Mouse (Mus musculus): ENCODE results near the gene Vmn1r44. TPM values are rescaled to one million over a fixed set of nuclear protein-coding genes. Genes with fewer than 3 reads are reported as not detected.
"Not testable (repeated sequence)": the region's sequence is repeated elsewhere in the genome, so short reads cannot be mapped to it uniquely, and the experiment has no call there.

The Vmn1r44 gene
- polyA plus RNA-seq, 1 experiment from 2014 or later = not detected

DNA sequence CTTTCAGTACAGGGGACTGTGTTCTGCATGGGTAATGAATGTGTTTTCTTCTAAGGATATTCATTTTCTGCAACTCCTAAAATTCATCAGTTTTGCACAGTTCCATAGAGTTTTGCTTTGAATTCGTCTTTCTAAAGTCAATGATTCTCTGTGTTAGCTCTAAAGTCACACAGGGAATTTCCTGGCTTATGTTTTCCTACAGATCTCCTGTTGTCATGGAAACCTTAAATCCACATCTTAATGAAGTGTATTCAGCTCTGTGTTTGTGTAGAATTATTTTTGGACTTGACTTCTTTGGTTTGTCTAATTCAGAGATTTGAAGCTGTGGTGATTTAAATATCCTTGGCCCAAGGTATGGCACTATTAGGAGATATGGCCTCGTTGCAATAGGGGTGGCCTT is 352 bp downstream of the Vmn1r44 start:
- Histone ChIP-seq H3K4me3 (ENCODE audit: low read depth, low read length) (no peak overlapping the region), H3K9ac (ENCODE audit: low read length) (no peak overlapping the region), H3K27me3 (replicated peaks; ENCODE audit: control insufficient read depth, insufficient read depth, low read length) (no peaks in the 10 kb centered on the region), H3K4me2 (ENCODE audit: low read length) (no peak overlapping the region), H3K27ac (ENCODE audit: low read depth, low read length) (no peak overlapping the region), H3K4me1 (ENCODE audit: control insufficient read depth, insufficient read depth, low read length) (no peaks in the 10 kb centered on the region), H3K9me3 (replicated peaks; ENCODE audit: control insufficient read depth, low read length) (peaks cover 7% of the 10 kb centered on the region), H3K36me3 (ENCODE audit: control insufficient read depth, insufficient read depth, low read length) (no peaks in the 10 kb centered on the region)
- ATAC-seq = no peak
- WGBS = 53% methylated on average over 2 of the region's 2 CpGs
- no peak for DNase-seq (ENCODE audit: low spot score)

DNA sequence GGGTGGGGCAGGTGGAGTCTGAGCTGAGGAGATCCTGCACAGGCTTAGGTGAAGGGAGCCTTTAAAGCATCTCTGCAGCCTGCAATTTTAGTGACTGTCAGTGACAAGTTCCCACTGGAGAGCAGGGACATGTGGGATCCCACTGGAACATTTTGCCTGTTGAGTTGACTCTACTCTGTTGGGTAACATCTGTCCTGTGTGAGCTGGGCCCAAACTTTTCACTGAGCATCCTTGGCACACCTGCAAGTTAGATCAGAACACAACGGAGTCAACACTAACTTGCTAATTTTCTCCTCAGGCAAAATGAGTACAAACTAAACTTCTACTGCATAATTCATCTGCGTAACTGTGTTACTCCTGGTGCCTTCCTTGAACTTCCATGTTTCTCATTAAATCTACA is 57.0 kb downstream of the Vmn1r44 start, which contains the start of gene Vmn1r45:
Gene Vmn1r45 (minus strand): TSS at position 101 of the 400 bp plus-strand sequence.
- not testable (repeated sequence) for H3K27me3 ChIP-seq (replicated peaks; ENCODE audit: control insufficient read depth, insufficient read depth, low read length); H3K4me2 ChIP-seq (ENCODE audit: low read length); H3K9ac ChIP-seq (ENCODE audit: low read length); H3K27ac ChIP-seq (ENCODE audit: low read depth, low read length); ATAC-seq; H3K4me3 ChIP-seq (ENCODE audit: low read depth, low read length); H3K9me3 ChIP-seq (replicated peaks; ENCODE audit: control insufficient read depth, low read length); H3K36me3 ChIP-seq (ENCODE audit: control insufficient read depth, insufficient read depth, low read length); DNase-seq (ENCODE audit: low spot score); H3K4me1 ChIP-seq (ENCODE audit: control insufficient read depth, insufficient read depth, low read length)
- WGBS = 95% methylated on average over 2 of the region's 2 CpGs

DNA sequence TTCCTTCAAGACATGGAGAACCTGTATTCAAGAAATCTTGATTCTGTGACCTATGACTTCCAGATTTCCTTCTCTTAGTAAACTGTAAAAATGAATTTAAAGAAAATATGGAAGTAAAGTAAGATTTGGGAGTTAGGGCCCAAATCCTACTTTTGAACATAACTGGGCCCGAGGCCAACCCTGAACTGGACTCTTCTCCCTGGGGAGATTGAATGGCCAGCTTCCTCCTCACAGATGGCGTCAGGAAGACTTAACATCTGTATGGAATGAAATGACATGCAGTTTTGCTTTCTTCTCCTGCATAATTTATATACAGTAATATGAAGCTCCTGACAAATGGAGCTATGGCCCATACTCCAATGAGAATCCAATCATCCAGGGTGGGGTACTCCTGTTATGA is 57.5 kb downstream of the Vmn1r44 start:
- Histone ChIP-seq H3K9me3 (replicated peaks; ENCODE audit: control insufficient read depth, low read length) (no peaks in the 10 kb centered on the region), H3K36me3 (ENCODE audit: control insufficient read depth, insufficient read depth, low read length) (no peaks in the 10 kb centered on the region), H3K9ac (ENCODE audit: low read length) (no peak overlapping the region), H3K27me3 (replicated peaks; ENCODE audit: control insufficient read depth, insufficient read depth, low read length) (no peaks in the 10 kb centered on the region), H3K4me3 (ENCODE audit: low read depth, low read length) (no peak overlapping the region), H3K4me1 (ENCODE audit: control insufficient read depth, insufficient read depth, low read length) (no peaks in the 10 kb centered on the region), H3K27ac (ENCODE audit: low read depth, low read length) (no peak overlapping the region), H3K4me2 (ENCODE audit: low read length) (no peak overlapping the region)
- 97% methylated on average over 2 of the region's 2 CpGs for WGBS
- ATAC-seq = no peak
- DNase-seq (ENCODE audit: low spot score) = no peak

Other genes starting within 250 kb of the Vmn1r44 start
- 11.9 and 12.1 TPM in 2 replicates for gene Txnrd3, start 239.7 kb upstream of the Vmn1r44 start, polyA plus RNA-seq (2014; fragmentation: Nextera tagmentation; extraction: Ambion mirVana)
- gene Vmn1r40, start 176.1 kb upstream of the Vmn1r44 start, polyA plus RNA-seq (2014; fragmentation: Nextera tagmentation; extraction: Ambion mirVana) = not detected in 2 replicates
- not detected in 2 replicates for gene Vmn1r41, start 142.9 kb upstream of the Vmn1r44 start, polyA plus RNA-seq (2014; fragmentation: Nextera tagmentation; extraction: Ambion mirVana)
- not detected in 2 replicates for gene Vmn1r42, start 7.2 kb upstream of the Vmn1r44 start, polyA plus RNA-seq (2014; fragmentation: Nextera tagmentation; extraction: Ambion mirVana)
- not detected in 2 replicates for gene Vmn1r43, start 7.2 kb upstream of the Vmn1r44 start, polyA plus RNA-seq (2014; fragmentation: Nextera tagmentation; extraction: Ambion mirVana)
- not detected in 2 replicates for gene Vmn1r45, start 56.9 kb downstream of the Vmn1r44 start, polyA plus RNA-seq (2014; fragmentation: Nextera tagmentation; extraction: Ambion mirVana)
- not detected in 2 replicates for gene Vmn1r46, start 85.7 kb downstream of the Vmn1r44 start, polyA plus RNA-seq (2014; fragmentation: Nextera tagmentation; extraction: Ambion mirVana)
- not detected in 2 replicates for gene Vmn1r47, start 132.5 kb downstream of the Vmn1r44 start, polyA plus RNA-seq (2014; fragmentation: Nextera tagmentation; extraction: Ambion mirVana)
- gene Vmn1r48, start 153.2 kb downstream of the Vmn1r44 start, polyA plus RNA-seq (2014; fragmentation: Nextera tagmentation; extraction: Ambion mirVana) = not detected in 2 replicates
- not detected in 2 replicates for gene Vmn1r49, start 194.8 kb downstream of the Vmn1r44 start, polyA plus RNA-seq (2014; fragmentation: Nextera tagmentation; extraction: Ambion mirVana)
- gene Vmn1r50, start 217.8 kb downstream of the Vmn1r44 start, polyA plus RNA-seq (2014; fragmentation: Nextera tagmentation; extraction: Ambion mirVana) = not detected in 2 replicates
- not detected in 2 replicates for gene Vmn1r51, start 238.9 kb downstream of the Vmn1r44 start, polyA plus RNA-seq (2014; fragmentation: Nextera tagmentation; extraction: Ambion mirVana)

Measured in forebrain, embryonic 14.5 days (tissue).